Mouse (Mus musculus) cerebellum, postnatal 25 days (tissue): Measurements from ENCODE around the gene Ythdf1.
A peak's percentile ranks its signal among the peaks of the same experiment; 100 is the strongest.

Experiments used
- DNase-seq, 2 experiments: peaks; one replicate each; pipeline ENCODE4 v3.0.0; 2021; ENCODE audit warnings: mixed read lengths in 2 of 2

The Ythdf1 gene

GRCm38 (mm10) chr2:180905556-180906221 is 15.1 kb downstream of the Ythdf1 start:
- DNase-seq = no peak

GRCm38 (mm10) chr2:180904435-180905208 is 16.1 kb downstream of the Ythdf1 start:
- no peak for DNase-seq

- peak in 1 of 2 experiments; percentile 63 for DNase-seq
Observed at GRCm38 (mm10) chr2:180902086-180902485, 18.7 kb downstream of the Ythdf1 start.

GRCm38 (mm10) chr2:180897857-180898256 is 22.9 kb downstream of the Ythdf1 start:
- DNase-seq = peak; percentile 29 to 39

GRCm38 (mm10) chr2:180896819-180897625 is 23.7 kb downstream of the Ythdf1 start:
- DNase-seq = peak; percentile 43 to 44

GRCm38 (mm10) chr2:180895837-180896525 is 24.8 kb downstream of the Ythdf1 start:
- DNase-seq = peak; percentile 56 to 61

GRCm38 (mm10) chr2:180895321-180895720 is 25.4 kb downstream of the Ythdf1 start:
- DNase-seq = peak in 1 of 2 experiments; percentile 60

- DNase-seq = peak; percentile 97
Observed at GRCm38 (mm10) chr2:180894734-180895133, 26.0 kb downstream of the Ythdf1 start.

GRCm38 (mm10) chr2:180894029-180894623 is 26.6 kb downstream of the Ythdf1 start:
- DNase-seq = peak; percentile 83 to 87

- peak; percentile 77 to 79 for DNase-seq
Observed at GRCm38 (mm10) chr2:180893537-180894028, 27.2 kb downstream of the Ythdf1 start.

GRCm38 (mm10) chr2:180892841-180893521 is 27.8 kb downstream of the Ythdf1 start:
- peak; percentile 97 to 99 for DNase-seq

- DNase-seq = no peak
Observed at GRCm38 (mm10) chr2:180891835-180892323, 28.9 kb downstream of the Ythdf1 start.

- peak; percentile 69 to 73 for DNase-seq
Observed at GRCm38 (mm10) chr2:180891075-180891834, 29.5 kb downstream of the Ythdf1 start.

- peak in 1 of 2 experiments; percentile 51 for DNase-seq
Observed at GRCm38 (mm10) chr2:180890422-180891074, 30.2 kb downstream of the Ythdf1 start.

GRCm38 (mm10) chr2:180889921-180890280 is 30.8 kb downstream of the Ythdf1 start:
- no peak for DNase-seq

GRCm38 (mm10) chr2:180889271-180889920 is 31.4 kb downstream of the Ythdf1 start:
- no peak for DNase-seq

GRCm38 (mm10) chr2:180885270-180885669 is 35.5 kb downstream of the Ythdf1 start:
- DNase-seq = peak in 1 of 2 experiments; percentile 13

GRCm38 (mm10) chr2:180881281-180881680 is 39.5 kb downstream of the Ythdf1 start:
- no peak for DNase-seq

GRCm38 (mm10) chr2:180879365-180880067 is 41.2 kb downstream of the Ythdf1 start:
- peak; percentile 62 to 70 for DNase-seq
